Mouse (Mus musculus) Patski (cell line): ENCODE measurements around the gene Cryzl2. TPM values are rescaled to one million over a fixed set of nuclear protein-coding genes. Genes with fewer than 3 reads are reported as not detected.

Source experiments
- ATAC-seq: fragments of 100-300 bp; one replicate; pipeline ENCODE4 v1.8.0; 2021
- CTCF ChIA-PET: fragments of 350-600 bp; sonication (Branson Sonifier 250); formaldehyde crosslinking; loops from one replicate; lab custom pipeline; 2022; ENCODE audit warnings: inconsistent platforms; lab: Charles Lee
- POLR2A ChIA-PET: fragments of 350-600 bp; sonication (Branson Sonifier 250); formaldehyde crosslinking; loops from one replicate; lab custom pipeline; 2022; ENCODE audit warnings: antibody characterized with exemption, inconsistent platforms; lab: Charles Lee
- DNase-seq: peaks from one replicate; pipeline ENCODE4 v3.0.0-alpha.2; 2011; ENCODE audit warnings: low read depth, low spot score
- H3K27me3 ChIP-seq: fragments of 371-371 bp; one replicate; pipeline ENCODE4 v1.5.1; 2021
- CTCF ChIP-seq: fragments of 100-300 bp; IDR thresholded peaks from one replicate; pipeline ENCODE4 v1.5.1; 2021
- in situ Hi-C: fragments of 300-500 bp; cut with MboI; formaldehyde crosslinking; loops from 3 replicates; pipeline ENCODE4 v1.11.1; 2018; ENCODE audit warnings: low pct_unique_long_range_greater_than_20kb, mixed read lengths
- polyA plus RNA-seq: library from polyadenylated mRNA; unstranded; gene quantifications from one replicate; pipeline ENCODE4 v1.2.3, GENCODE M21; 2021

Cryzl2 gene
- polyA plus RNA-seq, 1 experiment from 2014 or later: not detected

DNA sequence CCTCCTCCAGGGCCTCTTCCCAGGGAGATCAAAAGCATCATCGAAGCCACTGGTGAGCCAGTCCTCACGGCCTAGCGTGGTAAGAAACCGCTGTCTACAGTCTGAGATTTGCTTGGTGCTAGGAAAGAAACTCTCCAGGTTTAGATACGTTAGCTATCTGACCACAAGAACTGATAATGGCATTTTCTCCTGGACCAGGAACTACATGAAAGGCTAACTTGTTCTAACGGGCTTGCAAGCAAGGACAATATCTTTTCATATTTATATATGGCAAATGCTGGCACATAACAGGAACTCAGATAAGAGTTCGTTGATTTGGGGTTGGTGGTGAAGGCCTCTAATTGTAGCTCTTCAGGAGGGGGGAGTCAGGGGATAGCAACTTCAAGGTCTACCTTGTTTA is 66.4 kb downstream of the Cryzl2 start:
- no peaks in the 10 kb centered on the region for H3K27me3 ChIP-seq
- ChIA-PET POLR2A (no interaction called here), CTCF (interaction anchor here (1.4 kb wide), 1 partner anchor 225 kb away, joined by 4 read pairs; no protein-coding TSS in a partner anchor)
- in situ Hi-C loops: no loop called here
- ATAC-seq: no peak
- DNase-seq: no peak
- TF ChIP-seq CTCF: no peak

DNA sequence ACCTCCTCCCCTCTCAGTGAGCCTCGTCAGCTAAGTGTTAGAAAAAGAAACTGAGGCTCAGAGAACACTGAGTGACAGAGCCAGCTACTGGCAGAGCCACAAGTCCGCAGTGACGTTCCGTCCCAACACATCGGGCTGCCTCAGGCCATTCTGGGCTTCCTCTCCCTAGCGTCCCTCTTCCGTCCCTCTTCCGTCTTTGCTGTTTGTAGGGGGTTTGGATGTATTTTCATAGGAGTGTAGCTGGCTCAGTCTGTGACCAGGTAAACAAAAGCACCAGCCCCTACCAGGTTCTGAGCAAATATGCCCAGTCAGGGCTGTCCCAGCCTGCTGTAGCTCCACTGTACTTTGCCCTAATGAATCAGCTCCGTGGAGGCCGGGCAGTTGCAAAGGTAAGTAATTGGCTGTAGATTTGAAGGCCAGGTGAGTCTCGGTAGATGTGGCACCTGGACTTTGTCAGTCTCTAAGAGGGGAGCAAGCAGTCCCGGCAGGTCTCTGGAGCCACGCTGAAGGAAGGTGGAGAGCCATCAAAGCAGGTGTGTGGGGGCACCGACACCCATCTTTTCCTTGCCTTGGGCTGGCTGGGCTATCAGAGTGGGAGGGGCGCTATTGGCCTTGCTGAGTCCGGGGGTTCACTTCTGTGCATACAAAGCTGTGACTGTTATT is 67.4 kb downstream of the Cryzl2 start:
- H3K27me3 ChIP-seq: no peaks in the 10 kb centered on the region

DNA sequence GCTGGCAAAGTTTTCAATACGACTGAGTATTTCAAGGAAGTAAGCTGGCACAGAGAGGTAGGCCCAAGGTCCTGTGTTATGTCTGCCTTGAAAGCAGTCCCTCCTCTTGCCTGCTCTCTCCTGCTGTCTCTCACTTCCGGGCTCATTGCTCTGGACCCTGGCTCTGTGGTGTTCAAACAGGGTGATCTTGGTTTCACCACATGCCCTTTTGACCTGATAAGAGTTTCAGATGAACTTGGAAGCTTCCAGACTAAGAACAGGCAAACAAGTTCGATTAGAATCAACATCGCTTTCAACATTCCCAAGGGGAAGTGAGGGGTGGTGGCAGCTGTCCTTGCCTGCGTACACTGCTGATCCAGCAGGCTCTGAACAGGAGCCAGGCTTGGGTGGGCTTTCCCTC is 68.2 kb downstream of the Cryzl2 start:
- no peak for TF ChIP-seq CTCF
- H3K27me3 ChIP-seq: no peaks in the 10 kb centered on the region
- ChIA-PET CTCF (no interaction called here), POLR2A (no interaction called here)
- no peak for ATAC-seq
- DNase-seq: no peak
- in situ Hi-C loops: no loop called here

More for the DNA sequence above, 67.4 kb downstream of the Cryzl2 start:
- no peak for ATAC-seq
- no peak for TF ChIP-seq CTCF
- CTCF ChIA-PET: interaction anchor here (0.9 to 1.4 kb wide), 2 partner anchors 11 to 226 kb away, joined by 3 to 4 read pairs; no protein-coding TSS in a partner anchor
- no peak for DNase-seq
- POLR2A ChIA-PET: no interaction called here
- in situ Hi-C loops: no loop called here

DNA sequence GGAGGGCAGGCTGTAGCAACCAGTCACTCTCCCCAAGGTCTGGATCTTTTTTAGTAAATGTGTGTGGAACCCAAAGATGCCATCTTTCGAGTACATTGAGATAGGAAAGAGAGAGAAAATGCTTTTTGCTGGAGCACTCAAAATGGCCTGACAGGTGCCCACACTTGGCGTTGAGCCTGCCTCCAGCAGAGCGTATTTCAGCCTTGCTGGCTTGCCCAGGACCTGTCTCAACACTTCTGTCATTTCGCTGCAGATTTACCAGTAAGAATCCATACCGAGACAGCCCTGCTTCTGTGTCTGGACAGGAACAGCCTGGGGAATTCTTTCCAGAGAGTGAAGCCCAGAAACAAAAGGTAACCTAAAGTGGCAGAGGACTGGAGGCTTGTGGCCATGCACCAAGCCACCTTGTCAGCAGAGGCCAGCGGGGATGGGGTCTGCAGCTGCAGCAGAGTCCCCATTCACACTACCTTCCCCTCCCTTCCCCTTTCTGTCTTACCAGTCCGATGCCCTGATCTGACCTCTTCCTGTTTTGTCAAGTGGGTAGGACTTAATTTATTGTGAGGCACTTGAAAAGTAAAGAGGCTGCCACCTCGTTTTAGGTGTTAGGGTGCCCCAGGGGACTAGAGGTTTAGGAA is 74.6 kb downstream of the Cryzl2 start:
- no peaks in the 10 kb centered on the region for H3K27me3 ChIP-seq
- CTCF ChIA-PET: interaction anchor here (1.4 kb wide), 1 partner anchor 78 kb away, joined by 3 read pairs; no protein-coding TSS in a partner anchor
- TF ChIP-seq CTCF: no peak
- DNase-seq (no peak), ATAC-seq (no peak)
- in situ Hi-C loops: no loop called here
- POLR2A ChIA-PET: no interaction called here

GRCm38 (mm10) chr1:157535571-157535970 is 77.2 kb downstream of the Cryzl2 start:
- no peak for ATAC-seq
- no peaks in the 10 kb centered on the region for H3K27me3 ChIP-seq
- ChIA-PET POLR2A (no interaction called here), CTCF (interaction anchor here (0.9 to 4.8 kb wide), 10 partner anchors 13 to 246 kb away, joined by 3 to 21 read pairs (median 4); no protein-coding TSS in a partner anchor)
- DNase-seq: no peak
- TF ChIP-seq CTCF: no peak
- in situ Hi-C loops: loop anchor here (5.0 kb wide), 1 partner anchor 238 kb away; no protein-coding TSS in a partner anchor

- peak; percentile 47 for ATAC-seq
- no peak for DNase-seq
- CTCF ChIA-PET: interaction anchor here (0.7 to 4.8 kb wide), 23 partner anchors 9 to 247 kb away, joined by 3 to 21 read pairs (median 5); partner anchors contain the start of gene Sec16b
- peaks cover 4% of the 10 kb centered on the region for H3K27me3 ChIP-seq
- peak; percentile 79 for TF ChIP-seq CTCF
- POLR2A ChIA-PET: no interaction called here
- in situ Hi-C loops: loop anchor here (5.0 kb wide), 1 partner anchor 239 kb away; no protein-coding TSS in a partner anchor
Observed at GRCm38 (mm10) chr1:157536471-157536870, 78.1 kb downstream of the Cryzl2 start.

- in situ Hi-C loops: loop anchor here (5.0 kb wide), 1 partner anchor 240 kb away; no protein-coding TSS in a partner anchor
- ChIA-PET CTCF (interaction anchor here (0.9 to 4.8 kb wide), 10 partner anchors 10 to 240 kb away, joined by 3 to 21 read pairs (median 6); no protein-coding TSS in a partner anchor), POLR2A (interaction anchor here (0.7 kb wide), 1 partner anchor 223 kb away, joined by 4 read pairs; no protein-coding TSS in a partner anchor)
- peak; percentile 67 for ATAC-seq
- peaks cover 9% of the 10 kb centered on the region for H3K27me3 ChIP-seq
- no peak for DNase-seq
- TF ChIP-seq CTCF: peak; percentile 67
Observed at GRCm38 (mm10) chr1:157537636-157538035, 79.3 kb downstream of the Cryzl2 start.

Other genes starting within 250 kb of the Cryzl2 start
- 16.6 TPM for gene Rasal2, start 46.0 kb upstream of the Cryzl2 start, polyA plus RNA-seq
- 0.39 TPM for gene Sec16b, start 48.2 kb downstream of the Cryzl2 start, polyA plus RNA-seq